Mouse (Mus musculus) thymus, adult 2 months (tissue): ENCODE data around the gene Ppm1l.

Experiments
- CTCF ChIP-seq: fragments of 200-500 bp; IDR thresholded peaks from 2 replicates; pipeline ENCODE4 v1.5.1; 2012; ENCODE audit warnings: mild to moderate bottlenecking, control low read depth, low read length, moderate library complexity, borderline replicate concordance; ENCODE audit not compliant: control insufficient read depth, poor library complexity, insufficient read depth; ENCODE audit errors: extremely low read depth
- POLR2A ChIP-seq: fragments of 200-500 bp; IDR thresholded peaks from 2 replicates; pipeline ENCODE4 v1.6.1; 2012; ENCODE audit warnings: mild to moderate bottlenecking, low read length, control low read depth, moderate library complexity; ENCODE audit not compliant: control insufficient read depth, poor library complexity, insufficient read depth; ENCODE audit errors: extremely low read depth

GRCm38 (mm10) chr3:69348921-69349237 lies 32.2 kb downstream of the Ppm1l start:
- no peak for TF ChIP-seq CTCF
- TF ChIP-seq POLR2A, result no peak
